Mouse (Mus musculus) small intestine, adult 2 months (tissue): ENCODE data around the gene Alcam.

Experiments
- CTCF ChIP-seq: fragments of 200-500 bp; IDR thresholded peaks from 2 replicates; pipeline ENCODE4 v1.5.1; 2012; ENCODE audit warnings: low read depth, mild to moderate bottlenecking, control low read depth, inconsistent platforms, low read length, moderate library complexity, mixed read lengths; ENCODE audit not compliant: insufficient replicate concordance, insufficient read length; ENCODE audit errors: extremely low read depth
- POLR2A ChIP-seq: fragments of 200-500 bp; IDR thresholded peaks from 2 replicates; pipeline ENCODE4 v1.6.1; 2012; ENCODE audit warnings: low read depth, mild to moderate bottlenecking, control low read depth, inconsistent platforms, low read length, moderate library complexity

DNA sequence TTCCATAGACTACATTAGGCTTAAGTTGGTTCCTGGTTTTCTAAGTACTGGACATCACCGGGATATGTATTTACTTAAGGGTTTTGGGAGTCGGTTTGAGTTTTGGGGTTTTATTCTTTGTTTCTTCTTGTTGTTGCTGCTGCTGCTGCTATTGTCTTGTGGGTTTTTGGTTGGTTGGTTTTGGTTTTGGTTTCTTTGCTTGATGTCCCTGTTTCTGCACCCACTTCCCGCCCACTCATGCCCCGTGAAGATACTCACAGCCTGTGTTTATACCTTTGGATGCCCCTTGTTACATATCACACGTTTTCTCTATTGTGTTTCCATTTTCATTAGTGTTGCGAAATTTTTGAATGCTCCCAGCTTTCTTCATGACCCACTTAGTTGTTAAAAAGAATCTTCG is 253.8 kb downstream of the Alcam start:
- TF ChIP-seq POLR2A (no peak), CTCF (no peak)
